Mouse (Mus musculus): ENCODE data around the gene Bbox1. TPM values are rescaled to one million over a fixed set of nuclear protein-coding genes. Genes with fewer than 3 reads are reported as not detected.

Gene Bbox1
- total RNA-seq (2022), result not detected

- DNase-seq (ENCODE audit: low spot score), result no peak
Observed at GRCm38 (mm10) chr2:110314509-110315155, at the start of gene Bbox1. Gene Bbox1 (minus strand): TSS chr2:110314560.

GRCm38 (mm10) chr2:110363855-110364254 lies 49.5 kb upstream of the Bbox1 start:
- DNase-seq (ENCODE audit: low spot score), result no peak

GRCm38 (mm10) chr2:110362432-110363283 lies 48.3 kb upstream of the Bbox1 start, which contains the start of gene Fibin:
Gene Fibin (minus strand): TSS chr2:110363183.
- peak; percentile 72 for DNase-seq (ENCODE audit: low spot score)

- DNase-seq (ENCODE audit: low spot score), result no peak
Observed at GRCm38 (mm10) chr2:110353302-110353970, 39.1 kb upstream of the Bbox1 start.

- DNase-seq (ENCODE audit: low spot score), result no peak
Observed at GRCm38 (mm10) chr2:110351843-110352251, 37.5 kb upstream of the Bbox1 start.

- no peak for DNase-seq (ENCODE audit: low spot score)
Observed at GRCm38 (mm10) chr2:110351406-110351805, 37.0 kb upstream of the Bbox1 start.

- DNase-seq (ENCODE audit: low spot score), result no peak
Observed at GRCm38 (mm10) chr2:110328953-110329352, 14.6 kb upstream of the Bbox1 start.

GRCm38 (mm10) chr2:110319949-110320348 lies 5.6 kb upstream of the Bbox1 start:
- peak; percentile 65 for DNase-seq (ENCODE audit: low spot score)

- DNase-seq (ENCODE audit: low spot score), result no peak
Observed at GRCm38 (mm10) chr2:110319266-110319665, 4.9 kb upstream of the Bbox1 start.

GRCm38 (mm10) chr2:110318719-110319118 lies 4.4 kb upstream of the Bbox1 start:
- DNase-seq (ENCODE audit: low spot score), result no peak

- DNase-seq (ENCODE audit: low spot score), result no peak
Observed at GRCm38 (mm10) chr2:110316116-110316883, 1.9 kb upstream of the Bbox1 start.

- no peak for DNase-seq (ENCODE audit: low spot score)
Observed at GRCm38 (mm10) chr2:110314074-110314473, 286 bp downstream of the Bbox1 start.

- DNase-seq (ENCODE audit: low spot score), result no peak
Observed at GRCm38 (mm10) chr2:110313305-110313824, 995 bp downstream of the Bbox1 start.

GRCm38 (mm10) chr2:110305358-110306283 lies 8.7 kb downstream of the Bbox1 start:
- no peak for DNase-seq (ENCODE audit: low spot score)

- DNase-seq (ENCODE audit: low spot score), result no peak
Observed at GRCm38 (mm10) chr2:110302261-110302660, 12.1 kb downstream of the Bbox1 start.

- DNase-seq (ENCODE audit: low spot score), result no peak
Observed at GRCm38 (mm10) chr2:110301314-110301713, 13.0 kb downstream of the Bbox1 start.

- no peak for DNase-seq (ENCODE audit: low spot score)
Observed at GRCm38 (mm10) chr2:110294927-110295326, 19.4 kb downstream of the Bbox1 start.

- no peak for DNase-seq (ENCODE audit: low spot score)
Observed at GRCm38 (mm10) chr2:110287959-110288358, 26.4 kb downstream of the Bbox1 start.

- no peak for DNase-seq (ENCODE audit: low spot score)
Observed at GRCm38 (mm10) chr2:110285829-110286504, 28.4 kb downstream of the Bbox1 start.

GRCm38 (mm10) chr2:110275424-110275823 lies 38.9 kb downstream of the Bbox1 start:
- no peak for DNase-seq (ENCODE audit: low spot score)

Measured in heart, adult 8-10 months (tissue).